Mouse (Mus musculus): Measurements from ENCODE around the gene Nkd1.

Nkd1 gene

GRCm38 (mm10) chr8:88538976-88539371 is 17.8 kb downstream of the Nkd1 start:
- no peak for DNase-seq

- DNase-seq: peak in 1 of 2 experiments; percentile 12
These were observed 18.8 kb downstream of the Nkd1 start for GRCm38 (mm10) chr8:88539963-88540362.

GRCm38 (mm10) chr8:88542596-88543213 is 21.6 kb downstream of the Nkd1 start:
- DNase-seq: no peak

- DNase-seq: no peak
These were observed 23.5 kb downstream of the Nkd1 start for GRCm38 (mm10) chr8:88544677-88545076.

- no peak for DNase-seq
These were observed 24.3 kb downstream of the Nkd1 start for GRCm38 (mm10) chr8:88545441-88545840.

GRCm38 (mm10) chr8:88546032-88546732 is 25.0 kb downstream of the Nkd1 start:
- DNase-seq: no peak

- DNase-seq: no peak
These were observed 34.5 kb downstream of the Nkd1 start for GRCm38 (mm10) chr8:88555669-88556068.

- DNase-seq: no peak
These were observed 38.9 kb downstream of the Nkd1 start for GRCm38 (mm10) chr8:88559985-88560473.

GRCm38 (mm10) chr8:88561402-88561801 is 40.2 kb downstream of the Nkd1 start:
- DNase-seq: no peak

- no peak for DNase-seq
These were observed 43.2 kb downstream of the Nkd1 start for GRCm38 (mm10) chr8:88564256-88564903.

GRCm38 (mm10) chr8:88566119-88566518 is 45.0 kb downstream of the Nkd1 start:
- DNase-seq: peak; percentile 55 to 64

- DNase-seq: peak; percentile 45 to 56
These were observed 46.4 kb downstream of the Nkd1 start for GRCm38 (mm10) chr8:88567314-88568121.

- DNase-seq: no peak
These were observed 47.1 kb downstream of the Nkd1 start for GRCm38 (mm10) chr8:88568211-88568610.

- no peak for DNase-seq
These were observed 48.2 kb downstream of the Nkd1 start for GRCm38 (mm10) chr8:88569366-88569765.

GRCm38 (mm10) chr8:88570293-88570998 is 49.3 kb downstream of the Nkd1 start:
- peak; percentile 50 to 51 for DNase-seq

- peak in 1 of 2 experiments; percentile 28 for DNase-seq
These were observed 50.5 kb downstream of the Nkd1 start for GRCm38 (mm10) chr8:88571434-88572184.

GRCm38 (mm10) chr8:88572185-88572909 is 51.2 kb downstream of the Nkd1 start:
- DNase-seq: no peak

GRCm38 (mm10) chr8:88572941-88573645 is 51.9 kb downstream of the Nkd1 start:
- DNase-seq: no peak

GRCm38 (mm10) chr8:88574975-88575374 is 53.8 kb downstream of the Nkd1 start:
- no peak for DNase-seq
